Mouse (Mus musculus) forebrain, embryonic 12.5 days (tissue): ENCODE measurements at regions not wholly inside any gene's neighbourhood (a gene's known extent, or its start where the extent isn't known, plus 50 kb on each side); places are given as distances from the start of the nearest gene placed in this dataset.

Source experiments
- ATAC-seq: fragments of 200-750 bp; cut with Nextera tagmentation; 2 replicates; pipeline ENCODE4 v1.8.0; 2017; ENCODE audit warnings: moderate TSS enrichment; ENCODE audit not compliant: low FRiP score
- H3K27ac ChIP-seq: fragments of 300-500 bp; sonication (generic); 2 replicates; pipeline ENCODE4 v1.5.1; 2016; ENCODE audit warnings: mild to moderate bottlenecking
- H3K27me3 ChIP-seq: fragments of 300-500 bp; sonication (generic); 2 replicates; pipeline ENCODE4 v1.6.1; 2016; ENCODE audit warnings: mild to moderate bottlenecking
- H3K36me3 ChIP-seq: fragments of 300-500 bp; sonication (generic); replicated peaks from 2 replicates; pipeline ENCODE4 v1.6.1; 2016; ENCODE audit warnings: mild to moderate bottlenecking
- H3K4me1 ChIP-seq: fragments of 300-500 bp; sonication (generic); 2 replicates; pipeline ENCODE4 v1.6.1; 2016
- H3K4me2 ChIP-seq: fragments of 300-500 bp; sonication (generic); 2 replicates; pipeline ENCODE4 v1.6.1; 2016; ENCODE audit warnings: mild to moderate bottlenecking, moderate library complexity
- H3K4me3 ChIP-seq: fragments of 300-500 bp; sonication (generic); replicated peaks from 2 replicates; pipeline ENCODE4 v1.5.1; 2016; ENCODE audit warnings: mild to moderate bottlenecking
- H3K9ac ChIP-seq: fragments of 300-500 bp; sonication (generic); 2 replicates; pipeline ENCODE4 v1.6.1; 2016; ENCODE audit warnings: mild to moderate bottlenecking
- H3K9me3 ChIP-seq: fragments of 300-500 bp; sonication (generic); 2 replicates; pipeline ENCODE4 v1.6.1; 2016
- WGBS: fragments of 180-500 bp; shearing (Covaris S2); methylation state at CpG from one replicate; pipeline ENCODE4 v1.1.7; 2016; 5-methylcytosine and 5-hydroxymethylcytosine counted together

- ATAC-seq = no peak
- 10% methylated on average over 8 of the region's 8 CpGs for WGBS
- Histone ChIP-seq H3K27ac (no peak overlapping the region), H3K4me3 (no peak overlapping the region), H3K9ac (no peak overlapping the region), H3K9me3 (no peaks in the 10 kb centered on the region), H3K36me3 (no peaks in the 10 kb centered on the region), H3K4me1 (peaks cover 13% of the 10 kb centered on the region), H3K27me3 (peaks cover 5% of the 10 kb centered on the region; the same call in 1 of the 2 replicates), H3K4me2 (no peak overlapping the region)
Observed at GRCm38 (mm10) chr8:78154873-78155272, 58.2 kb upstream of the Ttc29 start.

GRCm38 (mm10) chr8:78162046-78162445 lies 51.1 kb upstream of the Ttc29 start:
- ATAC-seq = no peak
- Histone ChIP-seq H3K36me3 (no peaks in the 10 kb centered on the region), H3K4me2 (no peak overlapping the region), H3K4me1 (peaks cover 12% of the 10 kb centered on the region; the same call in 1 of the 2 replicates), H3K9ac (no peak overlapping the region), H3K4me3 (no peak overlapping the region), H3K27ac (no peak overlapping the region), H3K9me3 (no peaks in the 10 kb centered on the region), H3K27me3 (no peaks in the 10 kb centered on the region; the same call in 1 of the 2 replicates)
- 33% methylated on average over 1 of the region's 1 CpGs for WGBS

GRCm38 (mm10) chr8:78162763-78163508 lies 50.2 kb upstream of the Ttc29 start:
- H3K36me3 ChIP-seq = no peaks in the 10 kb centered on the region
- H3K27ac ChIP-seq = no peak overlapping the region
- H3K4me1 ChIP-seq = peaks cover 12% of the 10 kb centered on the region; the same call in 1 of the 2 replicates
- no peak overlapping the region for H3K4me2 ChIP-seq
- H3K4me3 ChIP-seq = no peak overlapping the region
- no peak overlapping the region for H3K9ac ChIP-seq
- no peaks in the 10 kb centered on the region for H3K9me3 ChIP-seq
- whole genome bisulfite sequencing = 91% methylated on average over 5 of the region's 5 CpGs
- no peaks in the 10 kb centered on the region; the same call in 1 of the 2 replicates for H3K27me3 ChIP-seq
- ATAC-seq = no peak
